Mouse (Mus musculus): Measurements from ENCODE around the gene Smarca2. TPM values are rescaled to one million over a fixed set of nuclear protein-coding genes. Genes with fewer than 3 reads are reported as not detected.

Smarca2 gene
- polyA plus RNA-seq (2017; shearing (Covaris generic)), result 10 to 100 TPM; 43.0 to 60.0 TPM

GRCm38 (mm10) chr19:26604755-26605300 lies at the start of gene Smarca2:
Gene Smarca2, plus strand, starts transcription at chr19:26605050.
- ATAC-seq, result peak; percentile 78

- no peak for ATAC-seq
Observed at GRCm38 (mm10) chr19:26564850-26565249, 40.0 kb upstream of the Smarca2 start.

- ATAC-seq, result no peak
Observed at GRCm38 (mm10) chr19:26566109-26566508, 38.7 kb upstream of the Smarca2 start.

- no peak for ATAC-seq
Observed at GRCm38 (mm10) chr19:26568236-26568635, 36.6 kb upstream of the Smarca2 start.

GRCm38 (mm10) chr19:26568941-26569340 lies 35.9 kb upstream of the Smarca2 start:
- no peak for ATAC-seq

- ATAC-seq, result no peak
Observed at GRCm38 (mm10) chr19:26569461-26569860, 35.4 kb upstream of the Smarca2 start.

- no peak for ATAC-seq
Observed at GRCm38 (mm10) chr19:26579645-26580044, 25.2 kb upstream of the Smarca2 start.

GRCm38 (mm10) chr19:26580061-26580460 lies 24.8 kb upstream of the Smarca2 start:
- no peak for ATAC-seq

- ATAC-seq, result no peak
Observed at GRCm38 (mm10) chr19:26594661-26595060, 10.2 kb upstream of the Smarca2 start.

GRCm38 (mm10) chr19:26601459-26601858 lies 3.4 kb upstream of the Smarca2 start:
- ATAC-seq, result no peak

GRCm38 (mm10) chr19:26603296-26603860 lies 1.5 kb upstream of the Smarca2 start:
- ATAC-seq, result no peak

- ATAC-seq, result peak; percentile 20
Observed at GRCm38 (mm10) chr19:26603906-26604754, 720 bp upstream of the Smarca2 start.

- no peak for ATAC-seq
Observed at GRCm38 (mm10) chr19:26605438-26606320, 829 bp downstream of the Smarca2 start.

GRCm38 (mm10) chr19:26606321-26607155 lies 1.7 kb downstream of the Smarca2 start:
- peak; percentile 5 for ATAC-seq

- peak; percentile 53 for ATAC-seq
Observed at GRCm38 (mm10) chr19:26607156-26607536, 2.3 kb downstream of the Smarca2 start.

GRCm38 (mm10) chr19:26607551-26608433 lies 2.9 kb downstream of the Smarca2 start:
- no peak for ATAC-seq

GRCm38 (mm10) chr19:26608434-26608812 lies 3.6 kb downstream of the Smarca2 start:
- no peak for ATAC-seq

- ATAC-seq, result no peak
Observed at GRCm38 (mm10) chr19:26609637-26610036, 4.8 kb downstream of the Smarca2 start.

GRCm38 (mm10) chr19:26612995-26613394 lies 8.1 kb downstream of the Smarca2 start:
- ATAC-seq, result no peak

GRCm38 (mm10) chr19:26613665-26614064 lies 8.8 kb downstream of the Smarca2 start:
- no peak for ATAC-seq

GRCm38 (mm10) chr19:26616271-26616670 lies 11.4 kb downstream of the Smarca2 start:
- no peak for ATAC-seq
